Mouse (Mus musculus) heart, embryonic 12.5 days (tissue): Measurements from ENCODE around the gene Dgat2. TPM values are rescaled to one million over a fixed set of nuclear protein-coding genes. Genes with fewer than 3 reads are reported as not detected.

ENCODE experiments used
- ATAC-seq: fragments of 200-750 bp; cut with Nextera tagmentation; 2 replicates; pipeline ENCODE4 v1.8.0; 2017; ENCODE audit warnings: moderate TSS enrichment, moderate library complexity; ENCODE audit not compliant: insufficient number of reproducible peaks, low FRiP score
- H3K27ac ChIP-seq: fragments of 300-500 bp; sonication (generic); 2 replicates; pipeline ENCODE4 v1.5.1; 2016; ENCODE audit warnings: mild to moderate bottlenecking, moderate library complexity; ENCODE audit not compliant: poor library complexity, severe bottlenecking
- H3K27me3 ChIP-seq: fragments of 300-500 bp; sonication (generic); replicated peaks from 2 replicates; pipeline ENCODE4 v1.6.1; 2016; ENCODE audit warnings: mild to moderate bottlenecking, moderate library complexity
- H3K36me3 ChIP-seq: fragments of 300-500 bp; sonication (generic); 2 replicates; pipeline ENCODE4 v1.6.1; 2016; ENCODE audit warnings: mild to moderate bottlenecking, moderate library complexity
- H3K4me1 ChIP-seq: fragments of 300-500 bp; sonication (generic); replicated peaks from 2 replicates; pipeline ENCODE4 v1.6.1; 2016; ENCODE audit warnings: mild to moderate bottlenecking
- H3K4me2 ChIP-seq: fragments of 300-500 bp; sonication (generic); 2 replicates; pipeline ENCODE4 v1.6.1; 2016; ENCODE audit warnings: mild to moderate bottlenecking, moderate library complexity
- H3K4me3 ChIP-seq: fragments of 300-500 bp; sonication (generic); 2 replicates; pipeline ENCODE4 v1.5.1; 2016; ENCODE audit warnings: mild to moderate bottlenecking
- H3K9ac ChIP-seq: fragments of 300-500 bp; sonication (generic); 2 replicates; pipeline ENCODE4 v1.6.1; 2016; ENCODE audit warnings: mild to moderate bottlenecking, moderate library complexity
- H3K9me3 ChIP-seq: fragments of 300-500 bp; sonication (generic); replicated peaks from 2 replicates; pipeline ENCODE4 v1.6.1; 2016; ENCODE audit warnings: mild to moderate bottlenecking, moderate library complexity
- WGBS: fragments of 180-500 bp; shearing (Covaris S2); methylation state at CpG from one replicate; pipeline ENCODE4 v1.1.7; 2016; 5-methylcytosine and 5-hydroxymethylcytosine counted together
- polyA plus RNA-seq: library from polyadenylated mRNA; unstranded; fragments of >200 nt; fragmentation: Nextera tagmentation; extraction: Ambion mirVana; gene quantifications from 2 replicates; pipeline ENCODE4 v1.2.1, GENCODE M21; 2016

Gene Dgat2
- polyA plus RNA-seq, 1 experiment from 2014 or later, result 10.3 TPM

DNA sequence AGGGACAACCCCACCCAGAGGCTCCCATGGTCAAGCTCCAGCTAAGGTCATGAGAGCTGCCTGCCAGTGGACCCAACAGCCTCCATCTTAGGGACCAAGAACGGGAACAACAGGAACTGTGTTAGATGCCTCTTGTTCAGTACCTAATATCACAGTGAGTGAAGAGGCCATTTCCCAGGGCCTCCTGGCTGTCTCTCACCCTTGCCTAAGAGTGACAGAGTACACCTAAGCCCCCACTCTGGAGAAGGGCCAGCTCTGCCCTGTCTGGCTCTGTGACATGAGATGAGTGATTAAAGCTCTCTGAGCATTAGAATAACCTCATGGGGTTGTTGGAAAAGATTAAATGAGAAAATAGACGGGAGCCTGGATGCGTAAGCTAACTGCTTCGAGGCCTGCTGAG lies 8.5 kb downstream of the Dgat2 start:
- peaks cover 16% of the 10 kb centered on the region for H3K4me1 ChIP-seq
- H3K9ac ChIP-seq, result no peak overlapping the region
- ATAC-seq, result no peak
- H3K4me2 ChIP-seq, result no peak overlapping the region
- H3K27me3 ChIP-seq, result peaks cover 5% of the 10 kb centered on the region; the same call in 1 of the 2 replicates
- WGBS, result 83% methylated on average over 4 of the region's 4 CpGs
- H3K27ac ChIP-seq, result no peak overlapping the region
- H3K9me3 ChIP-seq, result no peaks in the 10 kb centered on the region
- H3K36me3 ChIP-seq, result no peaks in the 10 kb centered on the region
- H3K4me3 ChIP-seq, result no peak overlapping the region

DNA sequence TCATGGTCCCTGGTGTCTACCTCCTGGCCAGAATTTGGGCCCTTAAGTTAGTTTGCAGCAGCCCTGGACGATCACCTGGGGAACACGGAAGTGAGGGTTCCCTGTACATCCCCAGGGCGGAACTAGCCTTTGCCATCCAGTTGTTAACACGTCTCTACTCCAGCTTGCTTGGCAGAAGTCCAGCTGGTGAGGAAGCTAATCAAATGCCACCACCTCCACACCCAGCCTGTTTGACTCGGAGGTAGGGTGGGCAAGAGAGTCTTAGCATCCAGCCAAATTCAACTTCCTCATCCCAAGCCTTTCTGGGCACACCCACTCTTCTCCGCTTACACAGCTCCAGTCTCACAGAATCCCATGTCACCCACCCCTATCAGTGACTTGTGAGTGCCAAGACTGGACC lies 9.6 kb downstream of the Dgat2 start:
- Histone ChIP-seq H3K9ac (no peak overlapping the region), H3K4me2 (no peak overlapping the region), H3K4me1 (peaks cover 16% of the 10 kb centered on the region), H3K27me3 (peaks cover 5% of the 10 kb centered on the region; the same call in 1 of the 2 replicates), H3K4me3 (no peak overlapping the region), H3K27ac (no peak overlapping the region), H3K9me3 (no peaks in the 10 kb centered on the region), H3K36me3 (no peaks in the 10 kb centered on the region)
- WGBS, result 62% methylated on average over 6 of the region's 6 CpGs
- no peak for ATAC-seq

DNA sequence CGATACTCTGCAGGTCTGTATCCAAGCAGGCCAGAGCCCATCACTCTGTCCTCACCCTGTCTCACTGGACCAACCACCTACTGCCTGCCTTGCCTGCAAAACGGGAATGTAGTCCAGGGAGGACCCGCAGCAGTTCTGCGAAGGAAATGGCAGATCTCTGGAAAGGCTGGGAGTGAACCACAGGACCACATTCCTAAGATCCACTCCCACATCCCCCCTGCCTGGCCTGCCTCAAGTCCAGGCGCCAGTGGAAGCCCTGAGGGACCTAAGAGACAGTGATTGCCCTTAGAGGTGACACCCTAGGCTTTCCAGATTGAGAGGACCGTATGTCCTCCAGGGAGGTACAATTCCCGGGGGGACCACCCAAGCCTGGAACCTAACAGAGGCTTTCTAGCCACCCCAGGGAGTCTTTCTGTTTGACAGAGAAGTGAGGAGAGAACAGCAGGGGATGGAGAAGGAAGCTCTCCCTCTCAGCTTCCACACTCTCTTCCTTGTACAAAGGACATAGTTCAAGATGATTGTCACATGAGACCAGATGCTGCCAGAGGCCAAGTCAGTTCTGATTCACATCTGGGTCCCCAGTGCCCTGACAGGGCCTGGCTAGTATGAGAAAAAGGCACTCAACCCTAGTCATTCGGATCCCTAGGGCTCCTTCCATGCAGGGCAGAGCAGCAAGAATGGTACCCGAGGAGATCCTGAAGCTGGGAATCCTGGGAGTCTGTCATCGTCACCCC lies 10.6 kb downstream of the Dgat2 start:
- Histone ChIP-seq H3K27ac (no peak overlapping the region), H3K9ac (no peak overlapping the region), H3K27me3 (no peaks in the 10 kb centered on the region; the same call in 1 of the 2 replicates), H3K4me3 (no peak overlapping the region), H3K4me2 (no peak overlapping the region), H3K4me1 (peaks cover 16% of the 10 kb centered on the region), H3K9me3 (no peaks in the 10 kb centered on the region), H3K36me3 (no peaks in the 10 kb centered on the region)
- no peak for ATAC-seq
- 56% methylated on average over 10 of the region's 10 CpGs for WGBS

DNA sequence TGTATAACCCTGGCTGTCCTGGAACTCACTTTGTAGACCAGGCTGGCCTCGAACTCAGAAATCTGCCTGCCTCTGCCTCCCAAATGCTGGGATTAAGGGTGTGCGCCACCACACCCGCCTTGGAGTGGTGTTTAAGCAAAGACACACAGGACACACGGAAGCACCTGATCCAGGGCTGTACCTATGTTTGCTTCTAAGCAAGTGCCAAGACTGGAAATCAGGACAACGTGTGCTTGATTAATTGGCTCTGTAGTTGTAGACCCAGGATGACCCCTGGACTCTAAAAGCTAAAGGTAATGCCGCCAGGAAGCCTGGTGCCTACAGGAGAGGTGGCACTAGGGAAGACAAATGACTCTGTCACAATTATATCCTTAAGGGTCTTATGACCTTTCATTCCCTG lies 12.0 kb downstream of the Dgat2 start:
- no peak for ATAC-seq
- no peak overlapping the region for H3K4me3 ChIP-seq
- H3K36me3 ChIP-seq, result no peaks in the 10 kb centered on the region
- H3K27ac ChIP-seq, result no peak overlapping the region
- no peak overlapping the region for H3K9ac ChIP-seq
- WGBS, result 89% methylated on average over 6 of the region's 6 CpGs
- no peak overlapping the region for H3K4me2 ChIP-seq
- H3K9me3 ChIP-seq, result no peaks in the 10 kb centered on the region
- H3K4me1 ChIP-seq, result peaks cover 25% of the 10 kb centered on the region
- H3K27me3 ChIP-seq, result no peaks in the 10 kb centered on the region; the same call in 1 of the 2 replicates

- no peak overlapping the region for H3K9ac ChIP-seq
- peaks cover 25% of the 10 kb centered on the region for H3K4me1 ChIP-seq
- 86% methylated on average over 9 of the region's 9 CpGs for WGBS
- no peak overlapping the region for H3K4me3 ChIP-seq
- no peaks in the 10 kb centered on the region; the same call in 1 of the 2 replicates for H3K27me3 ChIP-seq
- no peaks in the 10 kb centered on the region for H3K9me3 ChIP-seq
- no peak overlapping the region for H3K4me2 ChIP-seq
- no peak overlapping the region for H3K27ac ChIP-seq
- no peak for ATAC-seq
- no peaks in the 10 kb centered on the region for H3K36me3 ChIP-seq
Measured at GRCm38 (mm10) chr7:99169717-99170403, 12.7 kb downstream of the Dgat2 start.

- Histone ChIP-seq H3K9ac (no peak overlapping the region), H3K4me3 (no peak overlapping the region), H3K27ac (no peak overlapping the region), H3K4me1 (peaks cover 25% of the 10 kb centered on the region), H3K9me3 (no peaks in the 10 kb centered on the region), H3K27me3 (no peaks in the 10 kb centered on the region; the same call in 1 of the 2 replicates), H3K36me3 (no peaks in the 10 kb centered on the region), H3K4me2 (no peak overlapping the region)
- ATAC-seq, result no peak
- 81% methylated on average over 6 of the region's 6 CpGs for WGBS
Measured at GRCm38 (mm10) chr7:99168756-99169155, 13.8 kb downstream of the Dgat2 start.

GRCm38 (mm10) chr7:99167939-99168338 lies 14.6 kb downstream of the Dgat2 start:
- H3K36me3 ChIP-seq, result no peaks in the 10 kb centered on the region
- H3K27ac ChIP-seq, result no peak overlapping the region
- WGBS, result 58% methylated on average over 5 of the region's 5 CpGs
- H3K4me3 ChIP-seq, result no peak overlapping the region
- H3K4me2 ChIP-seq, result no peak overlapping the region
- H3K4me1 ChIP-seq, result peaks cover 23% of the 10 kb centered on the region
- no peak overlapping the region for H3K9ac ChIP-seq
- H3K27me3 ChIP-seq, result no peaks in the 10 kb centered on the region; the same call in 1 of the 2 replicates
- no peak for ATAC-seq
- no peaks in the 10 kb centered on the region for H3K9me3 ChIP-seq

- no peak overlapping the region for H3K4me3 ChIP-seq
- H3K27ac ChIP-seq, result no peak overlapping the region
- no peak overlapping the region for H3K4me2 ChIP-seq
- H3K27me3 ChIP-seq, result no peaks in the 10 kb centered on the region
- ATAC-seq, result no peak
- WGBS, result 37% methylated on average over 8 of the region's 8 CpGs
- peaks cover 20% of the 10 kb centered on the region for H3K4me1 ChIP-seq
- no peak overlapping the region for H3K9ac ChIP-seq
- H3K36me3 ChIP-seq, result no peaks in the 10 kb centered on the region
- H3K9me3 ChIP-seq, result no peaks in the 10 kb centered on the region
Measured at GRCm38 (mm10) chr7:99166159-99166558, 16.4 kb downstream of the Dgat2 start.

- H3K4me2 ChIP-seq, result no peak overlapping the region
- H3K27me3 ChIP-seq, result no peaks in the 10 kb centered on the region
- no peaks in the 10 kb centered on the region for H3K36me3 ChIP-seq
- ATAC-seq, result no peak
- H3K4me1 ChIP-seq, result peaks cover 28% of the 10 kb centered on the region
- no peaks in the 10 kb centered on the region for H3K9me3 ChIP-seq
- WGBS, result 81% methylated on average over 7 of the region's 7 CpGs
- H3K27ac ChIP-seq, result no peak overlapping the region
- no peak overlapping the region for H3K9ac ChIP-seq
- no peak overlapping the region for H3K4me3 ChIP-seq
Measured at GRCm38 (mm10) chr7:99164873-99165410, 17.6 kb downstream of the Dgat2 start.

- Histone ChIP-seq H3K27me3 (no peaks in the 10 kb centered on the region), H3K4me3 (no peak overlapping the region), H3K9ac (no peak overlapping the region), H3K4me2 (no peak overlapping the region), H3K36me3 (no peaks in the 10 kb centered on the region), H3K27ac (no peak overlapping the region), H3K4me1 (peaks cover 34% of the 10 kb centered on the region), H3K9me3 (no peaks in the 10 kb centered on the region)
- no peak for ATAC-seq
- WGBS, result 87% methylated on average over 7 of the region's 7 CpGs
Measured at GRCm38 (mm10) chr7:99162462-99162861, 20.1 kb downstream of the Dgat2 start.

- Histone ChIP-seq H3K4me2 (no peak overlapping the region), H3K27me3 (no peaks in the 10 kb centered on the region), H3K27ac (no peak overlapping the region), H3K9me3 (no peaks in the 10 kb centered on the region), H3K4me1 (peaks cover 34% of the 10 kb centered on the region), H3K36me3 (no peaks in the 10 kb centered on the region), H3K4me3 (no peak overlapping the region), H3K9ac (no peak overlapping the region)
- no peak for ATAC-seq
- WGBS, result 70% methylated on average over 11 of the region's 11 CpGs
Measured at GRCm38 (mm10) chr7:99161961-99162360, 20.6 kb downstream of the Dgat2 start.
